Mouse (Mus musculus) bone marrow macrophage, adult 2 months (primary cell): Measurements from ENCODE around the gene Thumpd1.
"Not testable (repeated sequence)": the region's sequence is repeated elsewhere in the genome, so short reads cannot be mapped to it uniquely, and the experiment has no call there.

Experiments
- CTCF ChIP-seq: IDR thresholded peaks from 2 replicates; pipeline ENCODE4 v1.5.1; 2012; ENCODE audit warnings: low read depth, mild to moderate bottlenecking, low read length, moderate library complexity
- POLR2A ChIP-seq: IDR thresholded peaks from 2 replicates; pipeline ENCODE4 v1.6.1; 2012; ENCODE audit warnings: mild to moderate bottlenecking, low read depth, low read length, borderline replicate concordance

DNA sequence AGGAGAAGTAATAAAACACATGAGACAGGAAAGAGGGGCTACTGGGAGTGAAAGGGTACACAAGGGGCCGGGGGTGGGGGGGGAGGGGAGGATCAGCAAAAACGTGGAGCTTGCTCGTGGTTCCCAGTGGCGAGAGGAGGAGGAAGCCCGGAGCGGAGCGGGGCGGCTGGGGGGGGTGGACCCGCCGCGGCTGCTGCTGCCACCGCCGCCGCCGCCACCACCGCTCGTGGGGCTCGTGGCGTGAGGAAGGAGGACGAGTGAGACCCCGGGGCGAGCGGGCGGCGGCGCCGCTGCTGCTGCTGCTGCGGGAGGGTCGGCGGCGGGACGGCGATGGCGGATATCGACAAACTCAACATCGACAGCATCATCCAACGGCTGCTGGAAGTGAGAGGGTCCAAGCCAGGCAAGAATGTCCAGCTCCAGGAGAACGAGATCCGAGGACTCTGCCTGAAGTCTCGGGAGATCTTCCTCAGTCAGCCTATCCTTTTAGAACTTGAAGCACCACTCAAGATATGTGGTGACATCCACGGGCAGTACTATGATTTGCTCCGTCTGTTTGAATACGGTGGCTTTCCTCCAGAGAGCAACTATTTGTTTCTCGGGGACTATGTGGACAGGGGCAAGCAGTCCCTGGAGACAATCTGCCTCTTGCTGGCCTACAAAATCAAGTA is 19.3 kb upstream of the Thumpd1 start:
- TF ChIP-seq CTCF, POLR2A: not testable (repeated sequence)
